ENCODE assay signal across 9 mouse cellular contexts in genomic region chr6:47191940-47192339, GRCm38 (mm10).
DNase-seq lines count a peak whose midpoint lies in the region; ATAC-seq and TF ChIP-seq lines count a peak whose summit lies in the region.
"Had no signal": no experiment of that assay in that cellular context is flagged by ENCODE, and none has a peak within 500 bp of the region (broad histone marks: within the 10 kb centered on the region; RNA-seq: fewer than 3 reads in every experiment).

No protein-coding gene starts in this region.

- intact Hi-C loops in gastrocnemius, adult 2 months (cut with DNase I) = loop anchor here (5.0 kb wide), 1 partner anchor 100 kb away; no protein-coding TSS in a partner anchor
- intact Hi-C loops in gastrocnemius, postnatal 14 days (cut with DNase I; ENCODE audit: low total_unique reads) = no loop called here

- 68% methylated on average over 10 of the region's 10 CpGs for WGBS in lung, embryonic 15.5 days
- 82% methylated on average over 10 of the region's 10 CpGs for WGBS in intestine, embryonic 16.5 days
- 75% methylated on average over 10 of the region's 10 CpGs for WGBS in stomach, embryonic 15.5 days
- 87% methylated on average over 10 of the region's 10 CpGs for WGBS in cerebellum, adult 2 months

- H3K4me2 ChIP-seq in lung, embryonic 15.5 days = peak overlapping the region; percentile 48
- peak overlapping the region; percentile 30; the same call in 1 of the 2 replicates for H3K4me2 ChIP-seq in intestine, embryonic 16.5 days (ENCODE audit: low read depth, low read length)
- peak overlapping the region; percentile 41; the same call in 1 of the 2 replicates for H3K4me2 ChIP-seq in stomach, embryonic 15.5 days
- H3K4me2 ChIP-seq: midbrain, embryonic 11.5 days had no signal

- no peak for DNase-seq in gastrocnemius, adult 2 months
- DNase-seq in gastrocnemius, postnatal 14 days = no peak
- DNase-seq in lung, postnatal 25 days (ENCODE audit: low spot score) = no peak
- DNase-seq in MN1 (ENCODE audit: low spot score) = no peak
- DNase-seq in cerebellum, adult 2 months = no peak

- H3K27ac ChIP-seq in gastrocnemius, adult 2 months = no peak overlapping the region
- H3K27ac ChIP-seq in lung, embryonic 15.5 days = no peak overlapping the region
- no peak overlapping the region for H3K27ac ChIP-seq in intestine, embryonic 16.5 days (ENCODE audit: low read length)
- no peak overlapping the region for H3K27ac ChIP-seq in stomach, embryonic 15.5 days
- no peak overlapping the region for H3K27ac ChIP-seq in cerebellum, adult 2 months (ENCODE audit: insufficient read depth, low read length)

- no peak for TF ChIP-seq POLR2A in cerebellum, adult 2 months (IDR thresholded peaks at IDR 0.05; ENCODE audit: borderline replicate concordance, insufficient read depth, low read length)

- H3K9me3 ChIP-seq in lung, embryonic 15.5 days = no peaks in the 10 kb centered on the region
- H3K9me3 ChIP-seq in intestine, embryonic 16.5 days (ENCODE audit: control insufficient read depth, low read length) = no peaks in the 10 kb centered on the region
- no peaks in the 10 kb centered on the region for H3K9me3 ChIP-seq in stomach, embryonic 15.5 days

- ATAC-seq in lung, embryonic 15.5 days (ENCODE audit: borderline replicate concordance, extremely low read depth, low FRiP score, low TSS enrichment) = no peak
- no peak; the same call in 1 of the 2 replicates for ATAC-seq in intestine, embryonic 16.5 days
- ATAC-seq in stomach, embryonic 15.5 days (ENCODE audit: insufficient read depth, low FRiP score, low read depth) = peak; percentile 47; the same call in 1 of the 2 replicates

- H3K9ac ChIP-seq in lung, embryonic 15.5 days = no peak overlapping the region
- no peak overlapping the region for H3K9ac ChIP-seq in intestine, embryonic 16.5 days (ENCODE audit: low read depth, low read length)
- no peak overlapping the region for H3K9ac ChIP-seq in stomach, embryonic 15.5 days

- peak overlapping the region; percentile 58 for H3K4me3 ChIP-seq in gastrocnemius, adult 2 months
- peak overlapping the region; percentile 21; the same call in 1 of the 2 replicates for H3K4me3 ChIP-seq in lung, embryonic 15.5 days
- H3K4me3 ChIP-seq in intestine, embryonic 16.5 days (ENCODE audit: low read length) = no peak overlapping the region
- H3K4me3 ChIP-seq in stomach, embryonic 15.5 days (replicated peaks) = 0 out of 2 replicates have a peak overlapping the region, but pooled peaks have one; percentile 14
- H3K4me3 ChIP-seq in cerebellum, adult 2 months (replicated peaks; ENCODE audit: insufficient read depth, low read depth, low read length) = no peak overlapping the region

- H3K4me1 ChIP-seq in lung, embryonic 15.5 days = no peaks in the 10 kb centered on the region
- no peaks in the 10 kb centered on the region for H3K4me1 ChIP-seq in intestine, embryonic 16.5 days (ENCODE audit: control insufficient read depth, insufficient read depth, low read length)
- no peaks in the 10 kb centered on the region for H3K4me1 ChIP-seq in stomach, embryonic 15.5 days
- H3K4me1 ChIP-seq in cerebellum, adult 2 months (ENCODE audit: control insufficient read depth, insufficient read depth, low read length) = no peaks in the 10 kb centered on the region

- no peak for TF ChIP-seq CTCF in gastrocnemius, adult 2 months (IDR thresholded peaks at IDR 0.05)
- TF ChIP-seq CTCF in cerebellum, adult 2 months (IDR thresholded peaks at IDR 0.05; ENCODE audit: borderline replicate concordance, insufficient read depth, low read depth, low read length) = no peak

- no peaks in the 10 kb centered on the region for H3K27me3 ChIP-seq in lung, embryonic 15.5 days
- H3K27me3 ChIP-seq in intestine, embryonic 16.5 days (replicated peaks; ENCODE audit: control insufficient read depth, insufficient read depth, low read length) = no peaks in the 10 kb centered on the region
- no peaks in the 10 kb centered on the region for H3K27me3 ChIP-seq in stomach, embryonic 15.5 days (replicated peaks)
- no peaks in the 10 kb centered on the region for H3K27me3 ChIP-seq in cerebellum, adult 2 months (ENCODE audit: control insufficient read depth, insufficient read depth, low read length)

- H3K36me3 ChIP-seq in lung, embryonic 15.5 days = no peaks in the 10 kb centered on the region
- H3K36me3 ChIP-seq in intestine, embryonic 16.5 days (ENCODE audit: control insufficient read depth, insufficient read depth, low read length) = no peaks in the 10 kb centered on the region
- no peaks in the 10 kb centered on the region for H3K36me3 ChIP-seq in stomach, embryonic 15.5 days

Comparison
In these comparisons a context has a peak if more than half of its experiments do, and no peak if none do; other contexts are left out.
1. H3K4me3 ChIP-seq: peak in gastrocnemius, adult 2 months (single experiment), lung, embryonic 15.5 days (single experiment) and stomach, embryonic 15.5 days (single experiment); none in intestine, embryonic 16.5 days (single experiment) and cerebellum, adult 2 months (single experiment).
2. Peak in every context shown above with its lines, with median percentiles within 50 percentile points of each other: H3K4me2 ChIP-seq.